Mouse (Mus musculus) cerebellum, adult (tissue): ENCODE results near the gene Prkar1b.

Source experiments
- ATAC-seq: cut with Nextera tagmentation; 2 replicates; pipeline ENCODE4 v1.9.2; 2017; ENCODE audit warnings: mild to moderate bottlenecking, moderate library complexity, mixed read lengths; ENCODE audit not compliant: insufficient number of reproducible peaks, low FRiP score, low TSS enrichment

Gene Prkar1b

GRCm38 (mm10) chr5:139020595-139020994, 129.2 kb downstream of the Prkar1b start:
- no peak for ATAC-seq

- ATAC-seq: no peak
These were observed 132.3 kb downstream of the Prkar1b start for GRCm38 (mm10) chr5:139017371-139018124.

- ATAC-seq: no peak
These were observed 134.7 kb downstream of the Prkar1b start for GRCm38 (mm10) chr5:139015097-139015496.

GRCm38 (mm10) chr5:139010649-139011048, 139.2 kb downstream of the Prkar1b start:
- ATAC-seq: no peak

- ATAC-seq: no peak; the same call in 1 of the 2 replicates
These were observed 142.5 kb downstream of the Prkar1b start for GRCm38 (mm10) chr5:139007141-139007775.

GRCm38 (mm10) chr5:139004588-139004987, 145.2 kb downstream of the Prkar1b start:
- ATAC-seq: no peak

GRCm38 (mm10) chr5:138999716-139000115, 150.1 kb downstream of the Prkar1b start:
- ATAC-seq: no peak

GRCm38 (mm10) chr5:138997936-138998580, 151.7 kb downstream of the Prkar1b start:
- ATAC-seq: no peak

GRCm38 (mm10) chr5:138997171-138997788, 152.5 kb downstream of the Prkar1b start, which contains the start of gene Pdgfa:
Gene Pdgfa, minus strand, starts transcription at chr5:138997370.
- ATAC-seq: no peak

GRCm38 (mm10) chr5:138996322-138997073, 153.3 kb downstream of the Prkar1b start:
- ATAC-seq: 0 out of 2 replicates have a peak, but pooled peaks have one; percentile 16

- peak; percentile 21; the same call in 1 of the 2 replicates for ATAC-seq
These were observed 154.0 kb downstream of the Prkar1b start for GRCm38 (mm10) chr5:138995721-138996311.

GRCm38 (mm10) chr5:138994786-138995720, 154.7 kb downstream of the Prkar1b start:
- ATAC-seq: peak; percentile 33; the same call in 1 of the 2 replicates

GRCm38 (mm10) chr5:138994108-138994785, 155.6 kb downstream of the Prkar1b start:
- no peak for ATAC-seq

- ATAC-seq: no peak
These were observed 156.3 kb downstream of the Prkar1b start for GRCm38 (mm10) chr5:138993371-138994107.

GRCm38 (mm10) chr5:138992611-138993370, 157.0 kb downstream of the Prkar1b start:
- ATAC-seq: no peak

GRCm38 (mm10) chr5:138991734-138992133, 158.1 kb downstream of the Prkar1b start:
- ATAC-seq: no peak
